Mouse (Mus musculus) heart, adult 18-20 months (tissue): ENCODE data around the gene Cyth1. TPM values are rescaled to one million over a fixed set of nuclear protein-coding genes. Genes with fewer than 3 reads are reported as not detected.

Experiments used
- DNase-seq, 2 experiments: peaks; one replicate each; pipeline ENCODE4 v3.0.0; 2021 to 2022; ENCODE audit warnings: mixed read lengths in 1 of 2
- total RNA-seq, 2 experiments: library from RNA; stranded (reverse); gene quantifications; 2 replicates each; pipeline ENCODE4 v1.2.3; 2021

The Cyth1 gene
- total RNA-seq, 2 experiments from 2014 or later = 54.1 to 63.2 TPM

DNA sequence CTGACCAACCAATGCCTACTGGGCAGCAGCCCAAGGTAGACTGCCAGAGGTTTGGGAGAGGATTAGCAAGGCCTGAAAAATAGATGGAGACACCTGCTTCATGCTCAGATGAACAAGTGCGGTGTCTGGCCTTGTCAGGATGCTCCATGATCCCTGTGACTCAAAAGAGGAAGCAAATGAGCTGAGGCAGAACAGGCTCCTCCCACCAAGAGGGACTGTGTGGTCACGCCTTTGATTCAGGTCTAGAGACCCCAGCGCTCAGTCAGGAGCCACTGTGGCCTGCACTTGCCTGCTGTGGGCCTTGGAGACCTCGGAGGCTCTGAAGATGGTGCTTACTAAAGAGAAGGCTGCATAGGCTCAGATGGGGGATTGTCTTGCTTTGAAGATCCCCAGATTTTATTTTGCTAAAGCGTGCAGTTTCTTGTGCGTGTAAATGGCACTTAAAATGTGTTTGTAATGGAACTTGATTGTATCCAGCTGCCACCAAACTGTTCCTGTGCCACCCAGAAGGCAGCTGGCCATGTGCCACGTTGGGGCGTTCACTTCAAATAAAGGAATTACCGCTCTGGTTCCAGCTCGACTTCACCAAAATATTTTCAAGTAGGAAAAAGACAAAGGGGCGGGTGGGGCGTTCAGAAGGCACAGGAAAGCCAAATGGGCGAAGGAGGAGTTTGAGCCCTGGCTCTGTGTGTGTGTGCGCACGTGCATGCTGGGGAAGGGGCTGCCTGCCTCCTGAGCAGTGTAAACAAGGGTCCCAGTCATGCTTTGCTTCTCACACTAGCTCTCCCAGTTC, 6.0 kb upstream of the Cyth1 start:
- DNase-seq = peak; percentile 74 to 76

GRCm38 (mm10) chr11:118253447-118254158, 5.2 kb upstream of the Cyth1 start:
- DNase-seq = peak in 1 of 2 experiments; percentile 47

- DNase-seq = peak in 1 of 2 experiments; percentile 76
Measured at GRCm38 (mm10) chr11:118249012-118249383, 606 bp upstream of the Cyth1 start.

DNA sequence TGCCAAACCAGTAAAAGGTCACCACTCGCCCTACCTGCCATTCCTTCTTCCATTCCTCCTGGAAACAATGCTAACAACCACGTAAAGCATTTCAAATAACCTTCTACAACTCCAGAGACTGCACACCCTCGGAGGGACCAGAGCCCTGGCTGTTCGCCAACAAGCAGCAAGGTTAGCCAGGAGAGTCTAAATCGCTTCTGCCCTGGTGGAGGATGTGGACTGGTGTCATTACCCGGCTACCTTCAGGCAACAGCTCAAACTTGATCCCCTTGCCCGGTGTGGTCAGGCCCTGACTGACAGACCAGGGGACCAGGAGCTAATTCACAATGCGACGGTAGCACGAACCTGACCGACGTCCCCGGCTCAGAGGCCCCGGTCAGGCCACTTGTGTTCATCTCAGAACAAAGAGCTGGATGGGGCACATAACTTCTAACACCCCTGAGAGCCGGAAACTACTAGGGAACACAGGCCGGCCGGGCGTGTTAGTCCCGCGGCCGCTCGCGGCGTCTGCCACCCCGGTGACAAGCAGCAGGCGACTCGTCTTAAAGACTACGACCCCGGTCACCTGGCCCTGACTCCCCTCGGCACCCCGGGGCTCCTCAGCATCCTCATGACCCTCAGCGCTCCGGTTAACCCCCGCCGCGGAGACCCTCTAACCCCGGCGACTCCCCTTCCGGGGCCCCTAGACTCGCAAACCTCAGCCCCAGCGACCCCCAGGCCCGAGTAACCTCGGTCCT, 865 bp downstream of the Cyth1 start:
- peak; percentile 72 to 84 for DNase-seq

DNA sequence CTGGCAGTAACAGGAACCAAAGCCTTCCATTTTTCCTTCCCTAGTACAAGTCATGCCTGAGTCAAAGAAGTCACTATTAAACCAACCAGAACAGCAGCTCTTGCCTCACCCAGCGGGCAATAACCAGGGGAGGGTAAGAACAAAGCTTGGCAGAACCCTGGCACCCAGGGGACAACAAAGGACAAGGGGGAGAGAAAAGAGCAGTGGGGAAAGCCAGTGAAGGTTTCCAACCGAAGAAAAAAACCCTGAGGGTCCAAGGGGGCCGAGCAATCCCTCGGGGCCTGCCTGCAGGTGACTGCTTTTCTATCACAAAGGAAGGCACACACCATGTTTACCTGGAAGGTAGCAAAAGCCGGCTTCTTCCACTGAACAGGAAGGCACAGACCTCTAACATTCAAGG, 1.7 kb downstream of the Cyth1 start:
- DNase-seq = no peak

- DNase-seq = no peak
Measured at GRCm38 (mm10) chr11:118245130-118245529, 3.3 kb downstream of the Cyth1 start.

GRCm38 (mm10) chr11:118243627-118244261, 4.6 kb downstream of the Cyth1 start:
- no peak for DNase-seq

- DNase-seq = no peak
Measured at GRCm38 (mm10) chr11:118242506-118242905, 5.9 kb downstream of the Cyth1 start.

DNA sequence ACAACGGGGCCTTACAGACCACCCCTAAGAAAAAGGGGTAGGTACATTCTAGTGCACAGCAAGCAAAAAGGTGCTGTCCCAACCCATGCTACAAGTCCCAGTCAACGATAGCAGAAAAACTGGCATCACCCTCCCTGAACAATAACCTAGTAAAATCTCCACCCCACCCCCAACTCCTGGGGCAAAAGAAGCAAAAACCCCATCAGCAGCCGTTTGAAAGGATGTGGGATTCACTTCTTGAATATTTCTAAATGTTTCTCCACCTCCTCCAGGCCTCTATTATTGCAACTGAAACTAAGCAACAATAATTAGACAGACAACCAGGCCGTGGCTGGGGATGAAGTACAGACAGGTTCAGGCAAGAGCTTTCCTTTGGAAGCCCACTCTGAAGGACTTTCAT, 8.0 kb downstream of the Cyth1 start:
- no peak for DNase-seq

DNA sequence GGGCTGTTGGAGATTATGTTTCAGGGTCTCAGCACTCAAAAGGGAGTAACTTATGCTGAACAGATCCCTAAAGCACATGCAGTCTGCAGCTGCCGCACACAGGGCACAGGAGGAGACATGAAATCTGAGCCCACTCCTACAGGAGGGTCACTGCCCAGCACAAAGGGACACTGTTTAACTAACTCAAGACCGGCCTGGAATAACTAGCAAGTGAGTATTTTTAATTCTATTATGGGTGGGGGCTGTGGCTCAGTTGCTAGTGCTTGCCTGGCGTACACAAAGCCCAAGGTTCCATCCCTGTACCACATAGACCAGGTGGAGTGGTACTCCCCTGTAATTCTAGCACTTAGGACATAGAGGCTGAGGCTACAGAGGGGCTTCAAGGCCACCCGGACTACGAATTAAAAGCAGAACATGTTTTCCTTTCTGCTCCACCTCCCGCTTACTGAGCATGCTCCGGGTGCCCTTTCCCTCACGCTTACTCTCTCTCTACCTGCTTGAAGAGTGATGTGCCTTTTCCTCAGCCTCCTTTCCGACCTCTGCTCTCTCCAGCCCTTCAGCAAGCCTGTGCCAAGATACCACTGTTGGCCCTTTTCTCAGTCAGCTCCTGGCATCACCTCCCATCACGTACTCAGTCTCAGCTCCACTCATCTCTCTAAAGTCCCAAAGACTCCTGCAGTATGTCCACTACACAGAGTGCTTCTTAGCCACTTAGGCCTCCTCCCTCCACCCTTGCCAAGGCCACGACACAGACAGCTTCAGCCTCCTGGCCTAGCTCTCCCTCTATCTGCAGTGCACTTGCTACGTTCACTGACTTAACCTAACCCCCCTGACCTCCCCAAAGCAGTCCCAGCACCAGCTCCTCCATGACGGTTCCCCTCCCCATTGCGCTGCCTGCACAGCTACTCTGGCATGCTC, 8.9 kb downstream of the Cyth1 start:
- DNase-seq = no peak

DNA sequence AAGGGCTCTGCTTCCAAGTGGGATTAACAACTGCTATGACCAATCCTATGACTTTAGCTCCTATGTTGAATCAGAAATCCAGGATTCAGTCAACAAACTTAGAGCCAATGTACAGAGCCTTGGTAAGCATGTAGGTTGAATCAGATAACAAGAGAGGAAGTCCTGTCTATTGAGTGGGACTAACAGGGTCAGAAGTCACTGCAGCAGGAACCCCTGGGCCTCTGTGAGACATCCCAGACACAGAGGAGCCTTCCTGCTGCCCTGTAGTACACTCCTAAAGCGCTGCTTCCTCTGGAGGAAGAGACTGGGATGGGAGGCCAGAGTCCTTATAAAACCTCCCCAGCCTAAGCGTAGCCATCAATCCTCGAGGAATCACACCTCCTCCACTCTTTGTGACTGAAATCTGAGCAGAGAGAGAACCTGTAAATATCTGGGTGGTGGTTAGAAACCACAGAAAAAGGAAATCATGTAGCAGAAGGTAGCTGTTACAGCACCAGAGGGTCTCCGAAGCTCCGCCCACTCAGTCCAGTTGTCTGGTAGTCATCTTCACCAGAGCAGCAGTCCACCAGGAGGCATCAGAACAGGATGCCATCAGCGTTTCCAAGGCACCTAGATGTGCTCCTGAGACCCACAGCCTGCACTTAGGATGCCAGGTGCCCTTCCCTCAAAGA, 11.7 kb downstream of the Cyth1 start:
- DNase-seq = peak in 1 of 2 experiments; percentile 75

DNA sequence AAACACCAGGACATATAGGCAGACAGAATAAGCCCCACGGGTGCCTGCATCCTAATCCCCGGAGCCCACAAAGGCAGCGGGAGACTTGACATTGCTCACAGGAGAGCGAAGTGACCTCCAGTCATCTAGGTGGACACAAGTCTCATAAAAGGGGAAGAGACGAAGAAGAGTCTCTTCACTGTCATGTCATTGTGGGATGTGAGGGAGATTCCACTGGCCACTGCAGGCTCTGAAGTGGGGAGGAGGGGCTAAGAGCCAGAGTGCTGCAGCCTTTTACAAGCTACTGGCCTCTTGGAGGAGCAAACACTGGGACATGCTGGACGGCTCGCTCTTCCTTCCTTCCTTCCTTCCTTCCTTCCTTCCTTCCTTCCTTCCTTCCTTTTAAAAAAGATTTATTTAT, 13.5 kb downstream of the Cyth1 start:
- no peak for DNase-seq

- DNase-seq = peak; percentile 64 to 86
Measured at GRCm38 (mm10) chr11:118234500-118234899, 13.9 kb downstream of the Cyth1 start.

GRCm38 (mm10) chr11:118233924-118234323, 14.5 kb downstream of the Cyth1 start:
- DNase-seq = no peak

DNA sequence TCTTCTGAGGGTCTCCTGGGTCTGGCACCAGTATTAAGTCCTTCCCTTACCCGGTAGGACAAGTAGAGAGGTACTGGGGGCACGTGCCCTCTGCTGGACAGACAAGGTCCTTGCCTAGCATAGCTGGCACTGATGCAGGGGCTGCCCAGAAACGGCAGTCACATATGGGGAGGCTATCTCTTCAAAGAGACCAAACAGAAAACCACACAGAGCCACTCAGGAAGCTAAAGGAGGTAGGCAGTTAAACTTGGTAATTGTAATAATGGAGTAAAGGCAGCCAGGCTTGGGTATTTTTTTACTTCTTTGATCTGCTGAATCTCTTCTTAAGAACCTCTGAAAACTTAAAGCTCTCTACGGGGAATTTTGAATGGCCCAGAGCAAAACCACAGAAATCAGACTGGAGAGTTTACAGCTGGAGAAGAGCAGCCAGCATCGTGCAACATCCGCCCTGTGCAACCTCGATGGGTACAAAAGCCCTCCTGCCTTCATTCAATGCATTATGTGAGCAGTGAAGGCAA, 16.0 kb downstream of the Cyth1 start:
- DNase-seq = peak; percentile 64 to 69

DNA sequence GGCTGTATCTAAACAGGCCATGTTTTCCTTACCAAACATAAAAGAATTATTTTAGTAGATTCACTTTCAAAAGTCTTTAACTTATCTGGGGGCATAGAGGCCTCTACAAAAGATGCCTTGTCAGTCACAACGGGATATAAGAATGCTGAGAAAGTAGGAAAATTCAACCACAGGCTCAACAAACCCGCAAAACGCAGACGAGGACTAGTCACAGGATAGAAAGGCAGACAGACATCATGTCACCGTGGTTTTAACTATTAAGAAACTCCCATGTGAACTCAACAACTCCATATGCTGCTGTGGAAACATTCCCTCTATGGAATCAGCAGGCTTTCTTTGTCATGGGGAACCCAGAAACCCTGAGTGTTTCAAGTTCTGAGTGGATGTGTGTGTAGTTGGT, 18.5 kb downstream of the Cyth1 start:
- no peak for DNase-seq

DNA sequence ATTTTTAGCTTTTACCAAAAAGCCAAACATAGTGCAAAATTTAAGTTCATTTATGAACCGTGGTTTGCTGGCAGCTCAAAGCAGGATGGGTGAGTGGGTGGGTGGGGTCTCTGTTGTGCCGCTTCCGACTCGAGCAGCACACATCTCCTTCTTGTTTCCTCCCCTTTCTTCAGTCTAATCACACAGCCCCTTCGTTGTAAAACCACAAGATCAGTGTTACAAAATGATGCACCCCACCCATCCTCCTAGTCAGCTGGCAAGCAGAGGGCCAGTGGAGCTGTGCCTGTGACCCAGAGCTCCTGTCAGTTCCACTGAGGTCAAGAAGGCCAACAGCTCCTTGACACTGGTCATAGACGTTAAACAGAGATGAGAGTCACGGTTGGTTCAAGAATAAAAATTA, 20.7 kb downstream of the Cyth1 start:
- peak in 1 of 2 experiments; percentile 70 for DNase-seq

- no peak for DNase-seq
Measured at GRCm38 (mm10) chr11:118226850-118227249, 21.5 kb downstream of the Cyth1 start.

DNA sequence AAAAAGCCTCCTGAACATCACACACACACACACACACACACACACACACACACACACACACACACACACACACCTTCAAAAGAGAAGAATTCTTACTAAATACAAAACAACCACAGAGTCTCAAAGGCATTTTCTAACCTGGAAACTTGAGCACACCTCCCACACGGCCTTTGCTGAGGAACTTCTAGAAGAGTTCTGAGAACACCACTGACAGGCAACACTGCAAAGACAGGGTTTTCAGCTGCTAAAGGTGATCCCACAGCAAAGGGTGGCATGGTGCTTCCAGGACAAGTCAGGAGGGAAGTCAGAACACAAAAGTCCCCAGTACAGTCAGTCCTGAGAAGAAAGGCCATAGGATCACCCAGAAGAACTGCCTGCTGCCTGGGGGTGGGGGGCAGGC, 22.5 kb downstream of the Cyth1 start:
- no peak for DNase-seq

DNA sequence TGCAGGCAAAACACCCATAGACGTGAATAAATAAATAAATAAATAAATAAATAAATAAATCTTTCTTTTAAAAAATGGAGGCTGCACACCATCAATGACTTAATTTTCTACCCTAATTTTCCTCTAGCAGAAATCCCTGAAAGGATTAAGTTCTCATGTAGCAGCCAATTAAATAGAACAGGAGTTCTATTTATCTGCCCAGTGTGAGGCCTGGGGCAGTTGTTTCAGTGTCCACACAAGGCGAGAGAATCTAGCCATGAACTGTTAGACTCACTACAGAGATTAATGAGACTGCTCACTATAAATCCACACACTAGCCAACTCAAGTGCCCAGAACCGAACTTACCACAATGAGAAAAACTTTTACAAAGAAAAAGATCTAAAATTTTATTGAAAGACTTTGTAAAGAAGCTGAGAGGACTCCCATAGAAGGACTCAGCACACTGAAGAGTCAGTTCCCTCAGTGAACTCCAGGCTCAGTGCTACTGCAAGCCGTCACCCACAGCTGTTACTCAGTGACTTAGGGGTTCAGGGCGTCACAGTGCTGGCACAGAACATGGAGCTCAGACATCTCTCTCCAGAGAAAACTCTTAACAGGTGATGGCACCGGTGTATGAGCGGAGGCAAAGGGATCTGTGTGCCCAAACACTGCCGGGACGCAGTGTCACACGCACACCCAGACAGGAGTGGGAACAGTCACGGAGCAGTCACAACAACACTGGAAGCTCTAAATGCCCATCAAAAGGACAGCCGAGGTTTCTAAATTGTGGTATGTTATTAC, 23.1 kb downstream of the Cyth1 start:
- DNase-seq = no peak
